Mouse (Mus musculus) hindbrain, embryonic 14.5 days (tissue): ENCODE data around the gene Keap1. TPM values are rescaled to one million over a fixed set of nuclear protein-coding genes. Genes with fewer than 3 reads are reported as not detected.

Experiments
- ATAC-seq: fragments of 200-750 bp; cut with Nextera tagmentation; 2 replicates; pipeline ENCODE4 v1.8.0; 2017; ENCODE audit warnings: moderate number of reproducible peaks, mild to moderate bottlenecking, moderate TSS enrichment, moderate library complexity; ENCODE audit not compliant: low FRiP score
- DNase-seq: peaks from one replicate; pipeline ENCODE4 v3.0.0-alpha.2; 2015; ENCODE audit warnings: low spot score
- H3K27ac ChIP-seq: fragments of 300-500 bp; sonication (generic); 2 replicates; pipeline ENCODE4 v1.5.1; 2014; ENCODE audit warnings: mild to moderate bottlenecking, moderate library complexity
- H3K27me3 ChIP-seq: fragments of 300-500 bp; sonication (generic); 2 replicates; pipeline ENCODE4 v1.6.1; 2014; ENCODE audit warnings: mild to moderate bottlenecking, low read length, mixed read lengths; ENCODE audit not compliant: control insufficient read depth, insufficient read depth
- H3K36me3 ChIP-seq: fragments of 300-500 bp; sonication (generic); replicated peaks from 2 replicates; pipeline ENCODE4 v1.6.1; 2014; ENCODE audit not compliant: control insufficient read depth, insufficient read depth
- H3K4me1 ChIP-seq: fragments of 300-500 bp; sonication (generic); replicated peaks from 2 replicates; pipeline ENCODE4 v1.6.1; 2014; ENCODE audit warnings: antibody characterized with exemption, low read length, mixed read lengths; ENCODE audit not compliant: control insufficient read depth, insufficient read depth
- H3K4me2 ChIP-seq: fragments of 300-500 bp; sonication (generic); replicated peaks from 2 replicates; pipeline ENCODE4 v1.6.1; 2014; ENCODE audit warnings: mild to moderate bottlenecking, moderate library complexity
- H3K4me3 ChIP-seq: fragments of 300-500 bp; sonication (generic); replicated peaks from 2 replicates; pipeline ENCODE4 v1.5.1; 2014; ENCODE audit warnings: mild to moderate bottlenecking, low read length
- H3K9ac ChIP-seq: fragments of 300-500 bp; sonication (generic); 2 replicates; pipeline ENCODE4 v1.6.1; 2014
- H3K9me3 ChIP-seq: fragments of 300-500 bp; sonication (generic); 2 replicates; pipeline ENCODE4 v1.6.1; 2016; ENCODE audit warnings: low read length; ENCODE audit not compliant: control insufficient read depth
- WGBS: fragments of 180-500 bp; shearing (Covaris S2); extraction: QIAGEN DNeasy Blood & Tissue Kit; methylation state at CpG from one replicate; pipeline ENCODE4 v1.1.7; 2014; 5-methylcytosine and 5-hydroxymethylcytosine counted together
- polyA plus RNA-seq: library from polyadenylated mRNA; unstranded; fragments of >200 nt; fragmentation: Nextera tagmentation; extraction: Ambion mirVana; gene quantifications from 2 replicates; pipeline ENCODE4 v1.2.1, GENCODE M21; 2014

Keap1 gene
- 39.3 and 43.6 TPM in 2 replicates for polyA plus RNA-seq

DNA sequence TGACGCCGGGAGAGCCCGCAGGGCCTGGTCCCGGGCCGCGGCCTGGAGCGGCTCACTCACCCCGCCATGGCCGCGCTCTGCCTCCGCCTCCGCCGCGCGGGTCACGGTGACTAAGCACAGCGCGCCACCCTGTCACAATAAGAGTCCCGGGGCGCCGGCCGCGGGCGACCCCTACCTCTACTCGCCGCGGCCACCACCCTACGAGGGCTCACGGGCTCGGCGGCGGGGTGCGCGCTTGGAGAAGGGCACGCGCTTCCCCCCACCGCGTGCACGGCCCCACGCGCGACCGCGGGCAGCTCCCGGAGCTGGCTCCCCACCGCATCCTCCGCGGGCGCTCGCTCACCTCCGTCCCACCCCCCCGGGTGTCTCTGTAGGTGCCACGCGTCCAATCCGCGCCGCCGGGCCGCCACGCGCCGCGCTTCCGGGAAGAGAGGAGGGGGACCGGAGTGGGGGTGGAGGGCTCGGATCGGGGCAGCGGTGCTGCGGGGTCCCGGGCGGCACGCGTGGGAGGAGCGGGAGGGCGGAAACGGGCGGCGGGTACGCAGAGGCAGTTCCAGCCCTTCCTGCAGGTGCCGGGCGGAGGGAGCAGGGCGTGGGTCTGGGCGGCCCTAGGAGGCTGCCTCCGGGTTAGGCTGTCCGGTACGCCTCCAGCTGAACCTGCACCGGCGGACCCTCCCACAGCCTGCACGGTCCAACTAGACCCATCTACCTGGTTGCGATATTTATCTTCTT lies at the start of gene Keap1:
TSS of gene Keap1 (minus strand) at position 629 of the 732 bp plus-strand sequence.
- DNase-seq = peak; percentile 71

DNA sequence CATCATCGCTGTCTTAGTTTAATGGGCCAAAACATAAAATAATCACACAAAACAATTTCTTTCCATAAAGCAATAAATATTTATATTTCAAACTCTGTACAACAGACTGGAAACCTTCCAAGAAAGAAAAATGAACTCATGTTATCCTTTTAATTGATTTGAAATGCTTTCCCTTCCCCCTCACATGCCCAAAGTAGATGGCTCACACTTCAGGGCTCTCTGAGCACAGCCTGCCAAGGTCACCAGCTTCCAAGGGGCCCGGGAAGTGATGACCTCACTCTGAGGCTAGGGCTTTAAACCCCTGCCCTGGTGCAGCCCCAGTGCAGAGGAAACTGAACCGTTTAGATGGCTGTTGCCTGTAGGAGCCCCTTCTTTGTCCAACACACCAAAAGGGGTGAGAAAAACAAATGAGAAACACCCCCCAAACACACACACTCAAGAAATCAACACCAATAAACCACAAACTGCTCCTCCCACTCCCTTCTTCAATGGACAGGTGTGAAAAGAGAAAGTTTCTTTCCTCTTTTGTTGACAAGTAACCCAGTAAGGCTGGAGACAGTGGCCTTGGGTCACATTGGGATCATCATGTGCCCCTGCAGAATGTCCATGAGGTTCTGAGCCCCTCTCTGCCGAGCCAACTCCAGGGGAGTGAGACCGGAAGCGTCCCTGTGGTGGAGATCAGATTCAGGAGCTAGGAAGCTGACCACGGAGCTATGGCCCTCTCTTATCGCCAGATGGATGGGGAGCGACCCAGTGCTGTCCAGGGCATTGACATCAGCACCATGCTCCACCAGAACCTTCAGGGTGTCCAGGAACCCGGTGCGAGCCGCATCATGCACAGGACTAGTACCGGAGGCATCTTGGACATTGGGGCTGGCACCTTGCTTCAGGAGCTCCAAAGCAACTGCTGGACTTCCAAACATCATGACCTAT lies 49.5 kb upstream of the Keap1 start:
- H3K4me1 ChIP-seq = peaks cover 33% of the 10 kb centered on the region
- peak overlapping the region; percentile 51 for H3K4me3 ChIP-seq
- WGBS = 80% methylated on average over 13 of the region's 13 CpGs
- H3K27me3 ChIP-seq = no peaks in the 10 kb centered on the region
- DNase-seq (no peak), ATAC-seq (no peak)
- no peaks in the 10 kb centered on the region for H3K9me3 ChIP-seq
- H3K4me2 ChIP-seq = peak overlapping the region; percentile 72
- peaks cover 22% of the 10 kb centered on the region for H3K36me3 ChIP-seq
- peak overlapping the region; percentile 66 for H3K9ac ChIP-seq
- peak overlapping the region; percentile 87 for H3K27ac ChIP-seq

More for the DNA sequence above, at the start of gene Keap1:
- Histone ChIP-seq H3K9ac (peak within 1 kb of the TSS; percentile 98), H3K9me3 (no peaks in the 10 kb centered on the region), H3K4me1 (peaks cover 22% of the 10 kb centered on the region), H3K4me3 (peak within 1 kb of the TSS; percentile 92), H3K4me2 (peak within 1 kb of the TSS; percentile 65), H3K27me3 (peaks cover 19% of the 10 kb centered on the region), H3K36me3 (peaks cover 15% of the 10 kb centered on the region), H3K27ac (peak within 1 kb of the TSS; percentile 90)
- under 1% methylated on average over 80 of the region's 90 CpGs for WGBS
- ATAC-seq = peak; percentile 86

DNA sequence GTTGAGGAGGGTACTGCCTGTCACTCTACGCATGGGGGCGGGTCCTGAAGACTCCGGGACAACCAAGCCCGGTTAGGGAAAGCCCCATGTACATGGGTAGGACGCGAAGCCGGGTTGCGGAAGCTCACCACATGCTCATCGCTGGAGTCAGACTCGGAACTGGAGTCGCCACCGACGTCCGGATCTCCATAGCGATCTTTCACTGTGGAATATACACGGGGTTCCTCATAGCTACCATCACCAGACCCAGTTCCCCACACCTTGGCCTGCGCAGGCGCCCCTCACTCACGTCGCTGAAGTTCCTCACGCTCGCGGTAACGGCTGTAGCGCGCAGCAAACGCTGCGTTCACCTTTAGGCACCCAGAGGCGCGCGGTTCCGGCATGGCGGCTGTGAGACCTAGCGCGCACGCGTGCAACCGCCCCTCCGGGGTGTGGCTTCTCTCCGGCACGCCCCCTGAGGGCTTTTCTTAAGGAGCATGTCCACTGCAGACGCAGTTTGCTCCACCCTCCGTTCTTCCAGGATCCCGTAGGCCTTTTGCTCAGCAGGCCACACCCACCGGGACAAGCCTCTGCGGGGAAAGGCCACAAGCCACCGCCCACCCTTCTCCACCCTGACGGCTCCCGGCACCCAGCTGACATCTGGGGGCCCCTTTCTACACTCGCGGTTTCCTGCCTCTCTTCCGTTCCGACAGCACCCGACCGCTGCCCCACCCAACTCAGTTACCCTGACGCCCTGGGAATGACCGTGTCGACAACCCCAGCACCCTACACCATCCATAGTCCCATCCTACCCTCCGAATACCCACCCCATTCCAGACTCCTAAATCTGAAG lies 48.6 kb upstream of the Keap1 start, which contains the start of gene Kri1:
TSS of gene Kri1 (minus strand) at position 399 of the 832 bp plus-strand sequence.
- 1% methylated on average over 59 of the region's 59 CpGs for WGBS
- peak; percentile 96 for DNase-seq
- Histone ChIP-seq H3K9me3 (no peaks in the 10 kb centered on the region), H3K4me3 (peak within 1 kb of the TSS; percentile 51), H3K4me2 (peak within 1 kb of the TSS; percentile 72), H3K9ac (peak within 1 kb of the TSS; percentile 66), H3K4me1 (peaks cover 33% of the 10 kb centered on the region), H3K27ac (peak within 1 kb of the TSS; percentile 87), H3K36me3 (peaks cover 26% of the 10 kb centered on the region), H3K27me3 (no peaks in the 10 kb centered on the region)
- ATAC-seq = peak; percentile 82

DNA sequence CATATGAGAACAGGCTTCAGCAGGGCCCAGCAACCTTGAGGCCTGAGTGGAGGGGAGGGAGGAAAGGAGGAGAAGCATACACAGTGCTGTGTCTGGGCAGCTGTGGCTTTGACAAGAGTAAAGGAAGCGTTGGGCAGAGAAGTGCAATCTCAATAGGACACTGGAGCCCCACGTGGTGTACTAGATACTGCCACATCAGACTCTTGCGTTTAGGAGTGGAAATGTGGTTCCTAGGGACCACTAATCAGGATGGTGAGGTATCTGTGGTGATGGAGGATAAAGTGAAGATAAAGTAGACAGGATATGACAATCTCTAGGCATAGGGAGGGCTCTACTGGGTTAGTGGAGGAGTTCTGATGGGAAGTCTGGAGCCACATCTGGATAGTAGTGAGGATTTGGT lies 47.6 kb upstream of the Keap1 start:
- no peak for DNase-seq
- Histone ChIP-seq H3K4me3 (peak overlapping the region; percentile 51), H3K27ac (peak overlapping the region; percentile 87; the same call in 1 of the 2 replicates), H3K9ac (peak overlapping the region; percentile 66), H3K9me3 (no peaks in the 10 kb centered on the region), H3K4me2 (peak overlapping the region; percentile 72), H3K4me1 (peaks cover 33% of the 10 kb centered on the region), H3K36me3 (peaks cover 35% of the 10 kb centered on the region), H3K27me3 (no peaks in the 10 kb centered on the region)
- ATAC-seq = no peak
- 65% methylated on average over 3 of the region's 3 CpGs for WGBS

- Histone ChIP-seq H3K9ac (no peak overlapping the region), H3K4me2 (no peak overlapping the region), H3K36me3 (peaks cover 62% of the 10 kb centered on the region), H3K27ac (no peak overlapping the region), H3K9me3 (no peaks in the 10 kb centered on the region), H3K4me3 (no peak overlapping the region), H3K27me3 (no peaks in the 10 kb centered on the region), H3K4me1 (peaks cover 20% of the 10 kb centered on the region)
- 81% methylated on average over 3 of the region's 3 CpGs for WGBS
- no peak for ATAC-seq
- DNase-seq = no peak
Observed at GRCm38 (mm10) chr9:21283994-21284393, 44.8 kb upstream of the Keap1 start.

- ATAC-seq = no peak
- 96% methylated on average over 5 of the region's 5 CpGs for whole genome bisulfite sequencing
- H3K27me3 ChIP-seq = no peaks in the 10 kb centered on the region
- no peaks in the 10 kb centered on the region for H3K9me3 ChIP-seq
- H3K27ac ChIP-seq = no peak overlapping the region
- DNase-seq = no peak
- no peak overlapping the region for H3K4me3 ChIP-seq
- peaks cover 66% of the 10 kb centered on the region for H3K36me3 ChIP-seq
- H3K9ac ChIP-seq = no peak overlapping the region
- peaks cover 16% of the 10 kb centered on the region for H3K4me1 ChIP-seq
- no peak overlapping the region for H3K4me2 ChIP-seq
Observed at GRCm38 (mm10) chr9:21283591-21283990, 44.4 kb upstream of the Keap1 start.

GRCm38 (mm10) chr9:21277776-21278175 lies 38.6 kb upstream of the Keap1 start:
- 93% methylated on average over 5 of the region's 5 CpGs for WGBS
- Histone ChIP-seq H3K27ac (no peak overlapping the region), H3K27me3 (no peaks in the 10 kb centered on the region), H3K4me3 (no peak overlapping the region), H3K36me3 (peaks cover 93% of the 10 kb centered on the region), H3K9me3 (no peaks in the 10 kb centered on the region), H3K4me2 (no peak overlapping the region), H3K4me1 (no peaks in the 10 kb centered on the region), H3K9ac (no peak overlapping the region)
- DNase-seq (no peak), ATAC-seq (no peak)

- ATAC-seq = no peak
- H3K4me2 ChIP-seq = no peak overlapping the region
- no peak overlapping the region for H3K27ac ChIP-seq
- H3K9ac ChIP-seq = no peak overlapping the region
- no peak for DNase-seq
- H3K27me3 ChIP-seq = no peaks in the 10 kb centered on the region
- H3K36me3 ChIP-seq = peaks cover 94% of the 10 kb centered on the region
- 92% methylated on average over 8 of the region's 8 CpGs for WGBS
- H3K9me3 ChIP-seq = no peaks in the 10 kb centered on the region
- no peak overlapping the region for H3K4me3 ChIP-seq
- no peaks in the 10 kb centered on the region for H3K4me1 ChIP-seq
Observed at GRCm38 (mm10) chr9:21276307-21276706, 37.1 kb upstream of the Keap1 start.
